In the genomic region with DNA sequence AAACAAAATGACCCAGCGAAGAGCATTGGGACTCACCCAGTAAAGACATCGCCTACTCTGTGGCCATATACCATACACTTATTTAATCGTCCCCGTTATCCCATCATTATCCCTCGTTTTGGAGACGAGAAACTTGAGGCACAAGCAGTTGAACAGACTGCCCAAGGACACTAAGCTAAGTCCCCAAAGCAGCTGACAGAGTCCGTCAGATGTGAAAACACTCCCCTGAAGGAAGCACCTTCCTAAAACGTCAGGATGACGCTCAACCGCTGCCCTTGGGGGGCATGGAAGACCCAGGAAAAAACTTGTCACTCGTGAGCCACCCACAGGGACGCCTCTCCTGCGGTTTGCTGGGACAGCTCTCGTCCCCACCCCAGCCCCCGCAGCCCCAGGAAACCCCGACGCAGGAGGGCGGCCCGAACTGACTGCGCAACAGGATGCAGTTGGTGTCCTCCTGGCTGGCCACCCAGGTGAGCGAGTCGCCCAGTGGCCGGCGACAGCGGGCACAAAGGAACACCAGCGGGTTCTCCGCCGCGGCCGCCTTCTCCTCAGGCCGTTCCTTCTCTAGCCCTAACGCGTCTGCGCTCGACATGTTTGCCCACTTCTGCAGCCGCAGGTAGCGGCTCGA, we compare ENCODE assay signal across 8 mouse cellular contexts. TPM values are rescaled to one million over a fixed set of nuclear protein-coding genes. Genes with fewer than 3 reads are reported as not detected.
DNase-seq lines count a peak whose midpoint lies in the region; ATAC-seq lines count a peak whose summit lies in the region.

No protein-coding gene starts in this region.

- peak overlapping the region; percentile 80 for H3K4me3 ChIP-seq in heart, embryonic 12.5 days
- H3K4me3 ChIP-seq in hindbrain, embryonic 13.5 days, result peak overlapping the region; percentile 77
- peak overlapping the region; percentile 85 for H3K4me3 ChIP-seq in midbrain, embryonic 10.5 days

- peaks cover 7% of the 10 kb centered on the region for H3K4me1 ChIP-seq in heart, embryonic 12.5 days (replicated peaks)
- H3K4me1 ChIP-seq in hindbrain, embryonic 13.5 days (replicated peaks), result peaks cover 10% of the 10 kb centered on the region
- H3K4me1 ChIP-seq in midbrain, embryonic 10.5 days, result peaks cover 13% of the 10 kb centered on the region

- H3K9me3 ChIP-seq in heart, embryonic 12.5 days (replicated peaks), result peaks cover 4% of the 10 kb centered on the region
- no peaks in the 10 kb centered on the region for H3K9me3 ChIP-seq in hindbrain, embryonic 13.5 days
- peaks cover 9% of the 10 kb centered on the region; the same call in 1 of the 2 replicates for H3K9me3 ChIP-seq in midbrain, embryonic 10.5 days (replicated peaks)

- intact Hi-C loops in heart, postnatal 25 days (cut with DNase I), result no loop called here

- peaks cover 25% of the 10 kb centered on the region for H3K36me3 ChIP-seq in heart, embryonic 12.5 days
- 0 out of 2 replicates have a peak, but pooled peaks cover 3% of the 10 kb centered on the region for H3K36me3 ChIP-seq in hindbrain, embryonic 13.5 days
- peaks cover 39% of the 10 kb centered on the region for H3K36me3 ChIP-seq in midbrain, embryonic 10.5 days

- H3K27ac ChIP-seq in heart, embryonic 12.5 days (ENCODE audit: poor library complexity, severe bottlenecking), result no peak overlapping the region
- H3K27ac ChIP-seq in hindbrain, embryonic 13.5 days, result no peak overlapping the region
- H3K27ac ChIP-seq in midbrain, embryonic 10.5 days (replicated peaks), result peak overlapping the region; percentile 88

- H3K4me2 ChIP-seq in heart, embryonic 12.5 days, result peak overlapping the region; percentile 98
- H3K4me2 ChIP-seq in hindbrain, embryonic 13.5 days, result peak overlapping the region; percentile 97

- 4% methylated on average over 38 of the region's 38 CpGs for WGBS in heart, embryonic 12.5 days
- WGBS in hindbrain, embryonic 13.5 days, result 6% methylated on average over 38 of the region's 38 CpGs
- 7% methylated on average over 38 of the region's 38 CpGs for WGBS in midbrain, embryonic 10.5 days

- peak overlapping the region; percentile 83 for H3K9ac ChIP-seq in heart, embryonic 12.5 days
- peak overlapping the region; percentile 71 for H3K9ac ChIP-seq in hindbrain, embryonic 13.5 days

- peak; percentile 34; the same call in 1 of the 2 replicates for ATAC-seq in heart, embryonic 12.5 days (ENCODE audit: insufficient number of reproducible peaks, low FRiP score)
- no peak for ATAC-seq in hindbrain, embryonic 13.5 days (ENCODE audit: low FRiP score)

- no peak for DNase-seq in heart, postnatal 25 days (ENCODE audit: low spot score)
- DNase-seq in T-cell, adult 2 months (ENCODE audit: low spot score), result peak; percentile 50
- DNase-seq in midbrain, embryonic 10.5 days (ENCODE audit: low spot score), result no peak
- no peak for DNase-seq in spleen, adult 18-20 months
- DNase-seq in adrenal gland, adult 8-10 months, result no peak
- DNase-seq in right cerebral cortex, postnatal 4 days, result no peak

- H3K27me3 ChIP-seq in heart, embryonic 12.5 days (replicated peaks), result no peaks in the 10 kb centered on the region
- H3K27me3 ChIP-seq in hindbrain, embryonic 13.5 days, result no peaks in the 10 kb centered on the region
- H3K27me3 ChIP-seq in midbrain, embryonic 10.5 days (ENCODE audit: low read depth, poor library complexity, severe bottlenecking), result no peaks in the 10 kb centered on the region

RNA-seq across cellular contexts. Expression of a gene that starts 0.5 kb away (rescaled TPM):
- 36.9 and 38.9 TPM in 2 replicates for polyA plus RNA-seq in heart, embryonic 12.5 days (2016; fragmentation: Nextera tagmentation; extraction: Ambion mirVana)
- total RNA-seq in heart, postnatal 25 days (2021), result 1 to 10 TPM; 3.0 to 3.9 TPM
- 28.2 and 30.2 TPM in 2 replicates for polyA plus RNA-seq in hindbrain, embryonic 13.5 days (2015; fragmentation: Nextera tagmentation; extraction: Ambion mirVana)
- polyA plus RNA-seq in midbrain, embryonic 10.5 days (2016; fragmentation: Nextera tagmentation; extraction: Ambion mirVana), result 87.7 and 106 TPM in 2 replicates
- 1 to 10 TPM; 5.4 to 7.8 (median 6.1) TPM for total RNA-seq in adrenal gland, adult 8-10 months (2022)

RNA-seq across cellular contexts. Expression of a gene that starts 11.3 kb away (rescaled TPM):
- polyA plus RNA-seq in heart, embryonic 12.5 days (2016; fragmentation: Nextera tagmentation; extraction: Ambion mirVana), result 26.3 and 26.4 TPM in 2 replicates
- 10 to 100 TPM; 15.3 to 16.3 TPM for total RNA-seq in heart, postnatal 25 days (2021)
- polyA plus RNA-seq in hindbrain, embryonic 13.5 days (2015; fragmentation: Nextera tagmentation; extraction: Ambion mirVana), result not detected in 2 replicates
- polyA plus RNA-seq in midbrain, embryonic 10.5 days (2016; fragmentation: Nextera tagmentation; extraction: Ambion mirVana), result 0.98 and 2.3 TPM in 2 replicates
- 100 to 1,000 TPM; 200 to 615 (median 376) TPM for total RNA-seq in adrenal gland, adult 8-10 months (2022)
